Mouse (Mus musculus) bone marrow, adult 2 months (tissue): ENCODE results near the gene Zfp451. TPM values are rescaled to one million over a fixed set of nuclear protein-coding genes. Genes with fewer than 3 reads are reported as not detected.

ENCODE experiments used
- H3K27ac ChIP-seq: fragments of 200-500 bp; 2 replicates; pipeline ENCODE4 v1.5.1; 2012; ENCODE audit warnings: low read depth, mild to moderate bottlenecking, control low read depth, inconsistent platforms, low read length; ENCODE audit not compliant: control insufficient read depth, poor library complexity, insufficient read depth
- H3K4me1 ChIP-seq: fragments of 200-500 bp; 2 replicates; pipeline ENCODE4 v1.6.1; 2011; ENCODE audit warnings: low read length; ENCODE audit not compliant: control insufficient read depth, insufficient read depth
- H3K4me3 ChIP-seq: fragments of 200-500 bp; replicated peaks from 2 replicates; pipeline ENCODE3; 2011; ENCODE audit warnings: mild to moderate bottlenecking, low read depth, low read length, control low read depth; ENCODE audit not compliant: control insufficient read depth
- CTCF ChIP-seq: fragments of 200-500 bp; IDR thresholded peaks from 2 replicates; pipeline ENCODE4 v1.5.1; 2011; ENCODE audit warnings: low read length, control low read depth; ENCODE audit not compliant: control insufficient read depth, insufficient read depth
- POLR2A ChIP-seq: fragments of 200-500 bp; IDR thresholded peaks from 2 replicates; pipeline ENCODE4 v1.6.1; 2011; ENCODE audit warnings: low read depth, mild to moderate bottlenecking, control low read depth, low read length, borderline replicate concordance; ENCODE audit not compliant: control insufficient read depth
- WGBS: fragments of 180-500 bp; shearing (Covaris S2); methylation state at CpG from one replicate; pipeline ENCODE4 v1.1.7; 2018; 5-methylcytosine and 5-hydroxymethylcytosine counted together
- polyA plus RNA-seq: library from polyadenylated mRNA; stranded (reverse); fragments of >200 nt; gene quantifications from 2 replicates; pipeline ENCODE4 v1.2.4, GENCODE M21; 2011; ENCODE audit warnings: low replicate concordance; ENCODE audit not compliant: missing spikeins, insufficient read depth, insufficient read length

Gene Zfp451
- polyA plus RNA-seq, 1 experiment: 10.7 TPM

- TF ChIP-seq CTCF (no peak), POLR2A (no peak)
- H3K27ac ChIP-seq: no peak overlapping the region
- H3K4me1 ChIP-seq: no peaks in the 10 kb centered on the region
- H3K4me3 ChIP-seq: no peak overlapping the region
- 36% methylated on average over 3 of the region's 3 CpGs for WGBS
Measured at GRCm38 (mm10) chr1:33788493-33788892, 25.9 kb downstream of the Zfp451 start.

- TF ChIP-seq CTCF: no peak
- no peak for TF ChIP-seq POLR2A
- 30% methylated on average over 5 of the region's 5 CpGs for WGBS
- Histone ChIP-seq H3K4me1 (no peaks in the 10 kb centered on the region), H3K4me3 (no peak overlapping the region), H3K27ac (no peak overlapping the region)
Measured at GRCm38 (mm10) chr1:33788072-33788471, 26.3 kb downstream of the Zfp451 start.

- Histone ChIP-seq H3K4me1 (no peaks in the 10 kb centered on the region), H3K4me3 (no peak overlapping the region), H3K27ac (no peak overlapping the region)
- TF ChIP-seq POLR2A (no peak), CTCF (no peak)
- WGBS: 91% methylated on average over 5 of the region's 5 CpGs
Measured at GRCm38 (mm10) chr1:33784561-33784960, 29.8 kb downstream of the Zfp451 start.

- TF ChIP-seq POLR2A (no peak), CTCF (no peak)
- no peaks in the 10 kb centered on the region for H3K4me1 ChIP-seq
- no peak overlapping the region for H3K4me3 ChIP-seq
- no peak overlapping the region for H3K27ac ChIP-seq
- 90% methylated on average over 14 of the region's 14 CpGs for whole genome bisulfite sequencing
Measured at GRCm38 (mm10) chr1:33776175-33776611, 38.2 kb downstream of the Zfp451 start.

- H3K4me1 ChIP-seq: no peaks in the 10 kb centered on the region
Measured at GRCm38 (mm10) chr1:33772106-33772505, 42.3 kb downstream of the Zfp451 start.

GRCm38 (mm10) chr1:33771621-33772020 lies 42.8 kb downstream of the Zfp451 start:
- 92% methylated on average over 10 of the region's 10 CpGs for WGBS
- no peak overlapping the region for H3K27ac ChIP-seq
- no peak overlapping the region for H3K4me3 ChIP-seq
- no peaks in the 10 kb centered on the region for H3K4me1 ChIP-seq
- TF ChIP-seq POLR2A: no peak
- no peak for TF ChIP-seq CTCF

More at GRCm38 (mm10) chr1:33772106-33772505, 42.3 kb downstream of the Zfp451 start:
- no peak for TF ChIP-seq CTCF
- 93% methylated on average over 9 of the region's 9 CpGs for WGBS
- Histone ChIP-seq H3K4me3 (no peak overlapping the region), H3K27ac (no peak overlapping the region)

GRCm38 (mm10) chr1:33768827-33769226 lies 45.6 kb downstream of the Zfp451 start:
- Histone ChIP-seq H3K4me3 (no peak overlapping the region), H3K4me1 (no peaks in the 10 kb centered on the region), H3K27ac (no peak overlapping the region)
- TF ChIP-seq CTCF: no peak
- no peak for TF ChIP-seq POLR2A

- H3K27ac ChIP-seq: no peak overlapping the region
- no peak for TF ChIP-seq POLR2A
- TF ChIP-seq CTCF: no peak
- no peak overlapping the region for H3K4me3 ChIP-seq
- no peaks in the 10 kb centered on the region for H3K4me1 ChIP-seq
- 90% methylated on average over 1 of the region's 1 CpGs for WGBS
Measured at GRCm38 (mm10) chr1:33768091-33768787, 46.2 kb downstream of the Zfp451 start.
